ENCODE assay signal across 28 mouse cellular contexts in the genomic region with DNA sequence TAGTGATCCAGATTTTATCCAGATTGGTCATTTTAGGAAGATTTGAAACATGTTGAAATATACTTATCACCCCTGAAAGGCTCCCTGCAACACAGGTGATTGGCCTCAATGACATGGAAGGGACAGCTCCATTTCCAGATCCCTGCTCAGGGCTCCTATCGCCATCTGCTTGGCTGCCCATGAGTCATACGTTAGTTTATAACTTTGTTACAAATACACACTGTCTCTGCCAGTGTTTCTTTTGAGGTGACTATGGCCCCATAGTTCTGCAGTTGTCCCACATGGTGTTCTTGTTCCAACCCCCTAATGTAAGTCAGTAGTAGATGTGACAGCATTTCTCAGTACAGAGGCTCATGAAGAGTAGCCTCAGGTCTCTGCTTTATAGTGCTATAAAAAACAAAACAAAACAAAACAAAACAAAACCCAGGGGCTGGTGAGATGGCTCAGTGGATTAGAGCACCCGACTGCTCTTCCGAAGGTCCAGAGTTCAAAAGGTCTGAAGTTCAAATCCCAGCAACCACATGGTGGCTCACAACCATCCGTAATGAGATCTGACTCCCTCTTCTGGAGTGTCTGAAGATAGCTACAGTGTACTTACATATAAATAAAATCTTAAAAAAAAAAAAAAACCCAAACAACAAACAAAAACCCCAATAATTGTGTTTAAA. TPM values are rescaled to one million over a fixed set of nuclear protein-coding genes. Genes with fewer than 3 reads are reported as not detected.
A peak's percentile ranks its signal among the peaks of the same experiment; 100 is the strongest.
DNase-seq lines count a peak whose midpoint lies in the region; ATAC-seq and TF ChIP-seq lines count a peak whose summit lies in the region.
"Had no signal": no experiment of that assay in that cellular context is flagged by ENCODE, and none has a peak within 500 bp of the region (broad histone marks: within the 10 kb centered on the region; RNA-seq: fewer than 3 reads in every experiment).

No protein-coding gene starts in this region.

- no peak for ATAC-seq in liver, embryonic 11.5 days (replicated peaks; ENCODE audit: low FRiP score)
- ATAC-seq in intestine, embryonic 16.5 days = peak; percentile 55

- peak overlapping the region; percentile 17; the same call in 1 of the 2 replicates for H3K27ac ChIP-seq in liver, adult 2 months (replicated peaks; ENCODE audit: insufficient read depth, low read depth, low read length)
- H3K27ac ChIP-seq in liver, embryonic 11.5 days (ENCODE audit: low read depth, low read length) = no peak overlapping the region
- H3K27ac ChIP-seq in ES-Bruce4 (ENCODE audit: insufficient read depth, low read length) = peak overlapping the region; percentile 32; the same call in 1 of the 2 replicates
- peak overlapping the region; percentile 30; the same call in 1 of the 2 replicates for H3K27ac ChIP-seq in intestine, embryonic 16.5 days (ENCODE audit: low read length)
- H3K27ac ChIP-seq: embryonic facial prominence, embryonic 13.5 days; forebrain, embryonic 12.5 days; hindbrain, embryonic 15.5 days; liver, embryonic 13.5 days; lung, embryonic 15.5 days had no signal

- H3K9me3 ChIP-seq in liver, embryonic 11.5 days (ENCODE audit: control insufficient read depth, low read length) = no peaks in the 10 kb centered on the region
- H3K9me3 ChIP-seq in ES-Bruce4 (replicated peaks; ENCODE audit: control insufficient read depth, insufficient read depth, low read length, poor library complexity, severe bottlenecking) = no peaks in the 10 kb centered on the region
- no peaks in the 10 kb centered on the region for H3K9me3 ChIP-seq in intestine, embryonic 16.5 days (ENCODE audit: control insufficient read depth, low read length)
- H3K9me3 ChIP-seq: embryonic facial prominence, embryonic 13.5 days; forebrain, embryonic 12.5 days; hindbrain, embryonic 15.5 days; liver, embryonic 13.5 days; lung, embryonic 15.5 days had no signal

- no peaks in the 10 kb centered on the region for H3K27me3 ChIP-seq in liver, adult 2 months (ENCODE audit: control insufficient read depth, insufficient read depth, low read length)
- no peaks in the 10 kb centered on the region for H3K27me3 ChIP-seq in liver, embryonic 11.5 days (replicated peaks; ENCODE audit: control insufficient read depth, insufficient read depth, low read length)
- H3K27me3 ChIP-seq in ES-Bruce4 (ENCODE audit: control insufficient read depth, insufficient read depth, low read length, poor library complexity, severe bottlenecking) = no peaks in the 10 kb centered on the region
- H3K27me3 ChIP-seq in intestine, embryonic 16.5 days (replicated peaks; ENCODE audit: control insufficient read depth, insufficient read depth, low read length) = no peaks in the 10 kb centered on the region
- H3K27me3 ChIP-seq: embryonic facial prominence, embryonic 13.5 days; forebrain, embryonic 12.5 days; hindbrain, embryonic 15.5 days; liver, embryonic 13.5 days; lung, embryonic 15.5 days had no signal

- H3K4me3 ChIP-seq in liver, adult 2 months (ENCODE audit: insufficient read depth, low read depth, low read length) = no peak overlapping the region
- no peak overlapping the region for H3K4me3 ChIP-seq in liver, embryonic 11.5 days (ENCODE audit: low read depth, low read length)
- no peak overlapping the region for H3K4me3 ChIP-seq in ES-Bruce4 (ENCODE audit: low read depth, low read length)
- no peak overlapping the region for H3K4me3 ChIP-seq in intestine, embryonic 16.5 days (ENCODE audit: low read length)
- H3K4me3 ChIP-seq: embryonic facial prominence, embryonic 13.5 days; erythroblast, embryonic 14.5 days; forebrain, embryonic 12.5 days; hindbrain, embryonic 15.5 days; liver, embryonic 13.5 days; lung, embryonic 15.5 days had no signal

- peak; percentile 55 for DNase-seq in liver, adult 2 months (ENCODE audit: extremely low read depth, low read depth, low spot score)
- no peak for DNase-seq in liver, embryonic 11.5 days (ENCODE audit: low spot score)
- DNase-seq in 416B (ENCODE audit: low read depth) = peak; percentile 53
- no peak for DNase-seq in heart, postnatal 4 days
- no peak for DNase-seq in ovary, postnatal 36 days (ENCODE audit: low spot score)
- DNase-seq: adrenal gland, adult 8-10 months; cerebellum, adult 2 months; cerebellum, postnatal 36 days; embryo, embryonic 11 days; gastrocnemius, postnatal 36 days; heart, postnatal 36 days; kidney, adult 11 months; kidney, postnatal 25 days; liver, embryonic 13.5 days; right cerebral cortex, adult 18-20 months had no signal

- H3K9ac ChIP-seq in liver, adult 2 months (ENCODE audit: low read depth, low read length) = no peak overlapping the region
- no peak overlapping the region for H3K9ac ChIP-seq in liver, embryonic 11.5 days (ENCODE audit: low read depth, low read length)
- no peak overlapping the region for H3K9ac ChIP-seq in ES-Bruce4 (ENCODE audit: low read depth, poor library complexity, severe bottlenecking)
- H3K9ac ChIP-seq in intestine, embryonic 16.5 days (ENCODE audit: low read depth, low read length) = no peak overlapping the region
- H3K9ac ChIP-seq: embryonic facial prominence, embryonic 13.5 days; forebrain, embryonic 12.5 days; hindbrain, embryonic 15.5 days; liver, embryonic 13.5 days; lung, embryonic 15.5 days had no signal

- no peak for TF ChIP-seq POLR2A in liver, adult 2 months (IDR thresholded peaks at IDR 0.05; ENCODE audit: extremely low read depth, insufficient read depth, low read length)
- no peak for TF ChIP-seq POLR2A in ES-Bruce4 (IDR thresholded peaks at IDR 0.05; ENCODE audit: insufficient read depth, low read length)

- H3K79me2 ChIP-seq in liver, adult 2 months (ENCODE audit: control insufficient read depth, insufficient read depth, low read length) = no peaks in the 10 kb centered on the region

- TF ChIP-seq EP300 in ES-Bruce4 (IDR thresholded peaks at IDR 0.05; ENCODE audit: insufficient read depth, low read depth, low read length) = no peak

- WGBS in liver, adult 2 months = 23% methylated on average over 5 of the region's 5 CpGs
- WGBS in liver, embryonic 11.5 days = 81% methylated on average over 5 of the region's 5 CpGs
- WGBS in intestine, embryonic 16.5 days = 52% methylated on average over 5 of the region's 5 CpGs

- peaks cover 8% of the 10 kb centered on the region for H3K4me1 ChIP-seq in liver, adult 2 months (ENCODE audit: control insufficient read depth, insufficient read depth, low read length)
- H3K4me1 ChIP-seq in liver, embryonic 11.5 days (replicated peaks; ENCODE audit: control insufficient read depth, insufficient read depth, low read length) = no peaks in the 10 kb centered on the region
- peaks cover 1% of the 10 kb centered on the region for H3K4me1 ChIP-seq in ES-Bruce4 (ENCODE audit: control insufficient read depth, insufficient read depth, low read length)
- 0 out of 2 replicates have a peak, but pooled peaks cover 3% of the 10 kb centered on the region for H3K4me1 ChIP-seq in intestine, embryonic 16.5 days (ENCODE audit: control insufficient read depth, insufficient read depth, low read length)
- H3K4me1 ChIP-seq: forebrain, embryonic 12.5 days; hindbrain, embryonic 15.5 days; lung, embryonic 15.5 days had no signal

- no peak overlapping the region for H3K4me2 ChIP-seq in liver, embryonic 11.5 days
- no peak overlapping the region for H3K4me2 ChIP-seq in intestine, embryonic 16.5 days (ENCODE audit: low read depth, low read length)
- H3K4me2 ChIP-seq: embryonic facial prominence, embryonic 13.5 days; forebrain, embryonic 12.5 days; hindbrain, embryonic 15.5 days; liver, embryonic 13.5 days; lung, embryonic 15.5 days; midbrain, embryonic 11.5 days had no signal

- peaks cover 41% of the 10 kb centered on the region for H3K36me3 ChIP-seq in liver, adult 2 months (ENCODE audit: control insufficient read depth, insufficient read depth, low read length)
- peaks cover 23% of the 10 kb centered on the region; the same call in 1 of the 2 replicates for H3K36me3 ChIP-seq in liver, embryonic 11.5 days (ENCODE audit: control insufficient read depth, insufficient read depth, low read length)
- peaks cover 30% of the 10 kb centered on the region for H3K36me3 ChIP-seq in ES-Bruce4 (ENCODE audit: control insufficient read depth, insufficient read depth, low read length, poor library complexity, severe bottlenecking)
- 0 out of 2 replicates have a peak, but pooled peaks cover 4% of the 10 kb centered on the region for H3K36me3 ChIP-seq in intestine, embryonic 16.5 days (ENCODE audit: control insufficient read depth, insufficient read depth, low read length)
- H3K36me3 ChIP-seq: hindbrain, embryonic 15.5 days had no signal

- TF ChIP-seq CTCF in liver, adult 2 months (IDR thresholded peaks at IDR 0.05; ENCODE audit: low read depth, low read length) = no peak
- no peak for TF ChIP-seq CTCF in ES-Bruce4 (IDR thresholded peaks at IDR 0.05; ENCODE audit: low read depth, low read length)

RNA-seq across cellular contexts. Expression of a gene that starts 43.4 kb away (rescaled TPM):
- not detected in 2 replicates for total RNA-seq in liver, adult 2 months (2014; rRNA removed)
- polyA plus RNA-seq in liver, adult 2 months (2012; rRNA removed) = not detected in 2 replicates
- 2.8 and 3.3 TPM in 2 replicates for polyA plus RNA-seq in liver, embryonic 11.5 days (2014; fragmentation: Nextera tagmentation; extraction: Ambion mirVana)
- 14.0 and 14.7 TPM in 2 replicates for polyA plus RNA-seq in ES-Bruce4 (2011; ENCODE audit: insufficient read depth, insufficient read length, low read depth, missing spikeins)
- 3.0 and 3.6 TPM in 2 replicates for polyA plus RNA-seq in intestine, embryonic 16.5 days (2015; fragmentation: Nextera tagmentation; extraction: Ambion mirVana)
- 1 to 10 TPM; 1.0 to 1.5 TPM for total RNA-seq in heart, postnatal 4 days (2021)
- total RNA-seq: gastrocnemius, adult 18-20 months; gastrocnemius, postnatal 36 days; heart, adult 8-10 months; heart, postnatal 36 days; left cerebral cortex, postnatal 25 days; megakaryocyte progenitor cell, adult 5-6 weeks had no signal
- polyA plus RNA-seq: activated CD4-positive, CD25-positive, alpha-beta regulatory T cell, adult 4 months; cerebellum, adult 2 months had no signal

RNA-seq across cellular contexts. Expression of a gene that starts 57.8 kb away (rescaled TPM):
- total RNA-seq in liver, adult 2 months (2014; rRNA removed) = 3.0 and 3.7 TPM in 2 replicates
- polyA plus RNA-seq in liver, adult 2 months (2012; rRNA removed) = 7.6 and 11.0 TPM in 2 replicates
- polyA plus RNA-seq in liver, embryonic 11.5 days (2014; fragmentation: Nextera tagmentation; extraction: Ambion mirVana) = 4.3 and 4.6 TPM in 2 replicates
- 28.6 and 31.9 TPM in 2 replicates for polyA plus RNA-seq in ES-Bruce4 (2011; ENCODE audit: insufficient read depth, insufficient read length, low read depth, missing spikeins)
- 8.5 and 9.3 TPM in 2 replicates for polyA plus RNA-seq in intestine, embryonic 16.5 days (2015; fragmentation: Nextera tagmentation; extraction: Ambion mirVana)
- total RNA-seq in heart, postnatal 4 days (2021) = 10 to 100 TPM; 26.3 to 30.2 TPM
- polyA plus RNA-seq: activated CD4-positive, CD25-positive, alpha-beta regulatory T cell, adult 4 months had no signal

Comparison
In these comparisons a context has a peak if more than half of its experiments do, and no peak if none do; other contexts are left out.
1. DNase-seq: peak in liver, adult 2 months (single experiment) and 416B (single experiment); none in liver, embryonic 11.5 days (single experiment), heart, postnatal 4 days (single experiment) and ovary, postnatal 36 days (single experiment).